Mouse (Mus musculus): ENCODE results near the gene Slc39a5.

DNA sequence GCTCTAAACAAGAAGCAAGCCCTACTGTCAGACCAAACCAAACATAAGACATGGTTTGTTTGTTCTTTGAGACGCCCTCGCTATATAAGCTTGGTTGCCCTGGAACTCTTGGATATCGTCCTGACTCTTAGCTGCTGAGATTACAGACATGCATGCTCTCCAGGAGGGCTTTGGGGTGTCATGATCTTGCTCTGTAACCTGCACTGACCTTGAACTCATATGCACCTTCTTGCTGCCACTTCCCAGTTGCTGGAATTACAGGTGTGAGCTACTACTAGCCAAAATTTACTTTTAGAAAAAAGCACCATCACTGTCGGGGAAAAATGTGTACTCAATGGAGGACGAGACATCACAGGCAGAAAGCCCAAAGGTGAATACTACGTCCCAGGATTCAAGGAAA, 31.4 kb downstream of the Slc39a5 start:
- no peak for TF ChIP-seq CTCF (IDR thresholded peaks at IDR 0.05; ENCODE audit: extremely low read depth, insufficient read depth, insufficient read length, insufficient replicate concordance)
- TF ChIP-seq POLR2A (IDR thresholded peaks at IDR 0.05; ENCODE audit: low read depth, low read length), result no peak

Measured in spleen, adult 2 months (tissue).